Mouse (Mus musculus): Measurements from ENCODE around the gene Gm28051. TPM values are rescaled to one million over a fixed set of nuclear protein-coding genes. Genes with fewer than 3 reads are reported as not detected.

Gene Gm28051
- polyA plus RNA-seq (2014; fragmentation: Illumina TruSeq; extraction: RNeasy Lipid Tissue Mini Kit (QIAGEN cat#74804); ENCODE audit: low read depth, low replicate concordance): not detected

GRCm38 (mm10) chr12:102757689-102758402 lies at the start of gene Gm28051, which contains the start of the genes Gon7 and Ubr7:
Gm28051 (minus strand) TSS chr12:102757765.
Gon7 (minus strand) TSS chr12:102757803.
Ubr7 (plus strand) TSS chr12:102757967.

GRCm38 (mm10) chr12:102758403-102758756 lies 815 bp upstream of the Gm28051 start, which contains the start of gene Gm20604:
Gm20604 (minus strand) TSS chr12:102758672.

GRCm38 (mm10) chr12:102743589-102744574 lies 13.7 kb downstream of the Gm28051 start, which contains the start of the genes Moap1 and Tmem251:
Moap1 (minus strand) TSS chr12:102743661.
Tmem251 (plus strand) TSS chr12:102743762.

GRCm38 (mm10) chr12:102704457-102705198 lies 52.9 kb downstream of the Gm28051 start, which contains the start of gene Itpk1:
Itpk1 (minus strand) TSS chr12:102704930.

Other genes with a start within 250 kb of the Gm28051 start
- 0.24 TPM for gene Chga, start 202.8 kb downstream of the Gm28051 start, polyA plus RNA-seq (2014; fragmentation: Illumina TruSeq; extraction: RNeasy Lipid Tissue Mini Kit (QIAGEN cat#74804); ENCODE audit: low read depth, low replicate concordance)
- 9.9 TPM for gene Itpk1, start 52.8 kb downstream of the Gm28051 start, polyA plus RNA-seq (2014; fragmentation: Illumina TruSeq; extraction: RNeasy Lipid Tissue Mini Kit (QIAGEN cat#74804); ENCODE audit: low read depth, low replicate concordance)
- 6.7 TPM for gene Moap1, start 14.1 kb downstream of the Gm28051 start, polyA plus RNA-seq (2014; fragmentation: Illumina TruSeq; extraction: RNeasy Lipid Tissue Mini Kit (QIAGEN cat#74804); ENCODE audit: low read depth, low replicate concordance)
- 4.1 TPM for gene Tmem251, start 14.0 kb downstream of the Gm28051 start, polyA plus RNA-seq (2014; fragmentation: Illumina TruSeq; extraction: RNeasy Lipid Tissue Mini Kit (QIAGEN cat#74804); ENCODE audit: low read depth, low replicate concordance)
- gene Gon7, start within 50 bp of the Gm28051 start, polyA plus RNA-seq (2014; fragmentation: Illumina TruSeq; extraction: RNeasy Lipid Tissue Mini Kit (QIAGEN cat#74804); ENCODE audit: low read depth, low replicate concordance): 7.7 TPM
- gene Ubr7, start 202 bp upstream of the Gm28051 start, polyA plus RNA-seq (2014; fragmentation: Illumina TruSeq; extraction: RNeasy Lipid Tissue Mini Kit (QIAGEN cat#74804); ENCODE audit: low read depth, low replicate concordance): 25.7 TPM
- 5.3 TPM for gene Gm20604, start 907 bp upstream of the Gm28051 start, polyA plus RNA-seq (2014; fragmentation: Illumina TruSeq; extraction: RNeasy Lipid Tissue Mini Kit (QIAGEN cat#74804); ENCODE audit: low read depth, low replicate concordance)
- gene Btbd7, start 120.7 kb upstream of the Gm28051 start, polyA plus RNA-seq (2014; fragmentation: Illumina TruSeq; extraction: RNeasy Lipid Tissue Mini Kit (QIAGEN cat#74804); ENCODE audit: low read depth, low replicate concordance): 15.4 TPM
- not detected for gene Cox8c, start 141.6 kb upstream of the Gm28051 start, polyA plus RNA-seq (2014; fragmentation: Illumina TruSeq; extraction: RNeasy Lipid Tissue Mini Kit (QIAGEN cat#74804); ENCODE audit: low read depth, low replicate concordance)
- not detected for gene Unc79, start 191.1 kb upstream of the Gm28051 start, polyA plus RNA-seq (2014; fragmentation: Illumina TruSeq; extraction: RNeasy Lipid Tissue Mini Kit (QIAGEN cat#74804); ENCODE audit: low read depth, low replicate concordance)

All from heart, adult 10 weeks (tissue).